Mouse (Mus musculus) liver (tissue): Measurements from ENCODE around the gene Smg6.
"Not testable (repeated sequence)": the region's sequence is repeated elsewhere in the genome, so short reads cannot be mapped to it uniquely, and the experiment has no call there.

Experiments
- DNase-seq: peaks from one replicate; pipeline ENCODE4 v3.0.0-alpha.2; 2020; ENCODE audit warnings: mixed read lengths

Gene Smg6

GRCm38 (mm10) chr11:75171186-75171865 is 245.7 kb downstream of the Smg6 start:
- no peak for DNase-seq

- no peak for DNase-seq
Observed at GRCm38 (mm10) chr11:75172151-75173094, 246.8 kb downstream of the Smg6 start.

- DNase-seq, result peak; percentile 82
Observed at GRCm38 (mm10) chr11:75173095-75173798, 247.6 kb downstream of the Smg6 start.

GRCm38 (mm10) chr11:75173799-75174165 is 248.2 kb downstream of the Smg6 start:
- DNase-seq, result no peak

- DNase-seq, result not testable (repeated sequence)
Observed at GRCm38 (mm10) chr11:75174574-75174973, 249.0 kb downstream of the Smg6 start.

- no peak for DNase-seq
Observed at GRCm38 (mm10) chr11:75178011-75178410, 252.4 kb downstream of the Smg6 start.

- DNase-seq, result peak; percentile 90
Observed at GRCm38 (mm10) chr11:75178672-75179208, 253.1 kb downstream of the Smg6 start, which contains the start of gene Ovca2. Gene Ovca2, minus strand, starts transcription at chr11:75178835.

- no peak for DNase-seq
Observed at GRCm38 (mm10) chr11:75183917-75184570, 258.4 kb downstream of the Smg6 start.

GRCm38 (mm10) chr11:75184573-75184972 is 258.9 kb downstream of the Smg6 start:
- DNase-seq, result no peak

- no peak for DNase-seq
Observed at GRCm38 (mm10) chr11:75184986-75185385, 259.4 kb downstream of the Smg6 start.

- DNase-seq, result no peak
Observed at GRCm38 (mm10) chr11:75189713-75190370, 264.2 kb downstream of the Smg6 start.

- peak; percentile 89 for DNase-seq
Observed at GRCm38 (mm10) chr11:75190371-75190724, 264.7 kb downstream of the Smg6 start.

GRCm38 (mm10) chr11:75190905-75191441 is 265.4 kb downstream of the Smg6 start, which contains the start of gene Dph1:
Gene Dph1, minus strand, starts transcription at chr11:75191241.
- no peak for DNase-seq

GRCm38 (mm10) chr11:75191841-75192240 is 266.2 kb downstream of the Smg6 start:
- no peak for DNase-seq

GRCm38 (mm10) chr11:75192336-75193214 is 267.0 kb downstream of the Smg6 start:
- DNase-seq, result peak; percentile 79

- peak; percentile 60 for DNase-seq
Observed at GRCm38 (mm10) chr11:75193256-75194071, 267.8 kb downstream of the Smg6 start, which contains the start of gene Rtn4rl1. Gene Rtn4rl1, plus strand, starts transcription at chr11:75193783.

- DNase-seq, result no peak
Observed at GRCm38 (mm10) chr11:75194121-75194849, 268.7 kb downstream of the Smg6 start.

GRCm38 (mm10) chr11:75194850-75195461 is 269.3 kb downstream of the Smg6 start:
- peak; percentile 53 for DNase-seq
